Mouse (Mus musculus): Measurements from ENCODE around the gene Tubgcp2.

Tubgcp2 gene

DNA sequence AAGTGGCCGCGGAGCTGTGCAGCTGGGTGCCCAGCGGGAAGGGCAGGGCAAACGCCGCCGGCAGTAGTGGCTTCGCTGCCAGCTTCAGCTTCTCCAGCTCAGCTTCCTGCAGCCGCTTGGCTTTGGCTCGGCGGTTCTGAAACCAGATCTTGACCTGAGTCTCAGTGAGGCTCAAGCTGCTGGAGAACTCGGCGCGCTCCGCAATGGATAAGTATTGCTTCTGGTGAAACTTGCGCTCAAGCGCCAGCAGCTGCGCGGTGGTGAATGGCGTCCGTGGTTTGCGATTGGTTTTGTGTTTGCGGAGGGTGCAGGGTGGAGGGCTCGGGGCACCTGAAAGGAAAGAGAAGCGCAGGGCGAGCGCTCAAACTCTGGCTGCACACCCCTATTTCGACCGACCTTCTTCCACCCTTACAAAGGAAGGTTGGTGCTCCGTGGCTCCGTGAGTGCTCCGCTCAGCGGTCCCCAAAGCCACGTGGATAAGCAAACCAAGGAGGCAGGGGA is 11.4 kb upstream of the Tubgcp2 start:
- 1% methylated on average over 33 of the region's 33 CpGs for WGBS

- WGBS = 89% methylated on average over 4 of the region's 4 CpGs
Measured at GRCm38 (mm10) chr7:140045546-140045945, 9.1 kb upstream of the Tubgcp2 start.

- 68% methylated on average over 3 of the region's 3 CpGs for WGBS
Measured at GRCm38 (mm10) chr7:140042728-140043127, 6.3 kb upstream of the Tubgcp2 start.

GRCm38 (mm10) chr7:140037171-140037555 is 694 bp upstream of the Tubgcp2 start:
- WGBS = 41% methylated on average over 3 of the region's 3 CpGs

DNA sequence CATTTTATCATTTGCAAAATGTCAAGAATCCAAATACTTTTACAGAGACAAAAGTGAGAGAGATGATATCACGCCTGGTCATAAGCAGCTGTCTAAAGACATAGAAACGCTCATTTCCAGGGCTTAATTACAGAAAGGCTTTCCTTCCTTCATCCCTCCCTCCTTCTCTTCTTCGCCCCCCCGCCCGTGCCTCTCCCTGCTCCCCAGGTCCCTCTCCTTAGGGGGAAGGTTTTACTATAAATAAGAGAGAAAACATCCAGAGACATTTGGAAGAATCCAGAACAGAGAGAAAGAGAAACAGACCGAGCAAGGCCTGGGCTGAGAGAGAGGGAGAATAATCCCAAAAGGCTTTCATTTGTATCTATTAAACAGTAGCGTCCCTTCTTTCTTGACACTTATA is 1.0 kb downstream of the Tubgcp2 start:
- 15% methylated on average over 7 of the region's 7 CpGs for WGBS

- 98% methylated on average over 9 of the region's 9 CpGs for WGBS
Measured at GRCm38 (mm10) chr7:140033386-140033785, 3.1 kb downstream of the Tubgcp2 start.

- WGBS = 96% methylated on average over 10 of the region's 10 CpGs
Measured at GRCm38 (mm10) chr7:140032366-140032765, 4.1 kb downstream of the Tubgcp2 start.

GRCm38 (mm10) chr7:140031771-140032170 is 4.7 kb downstream of the Tubgcp2 start:
- 92% methylated on average over 12 of the region's 12 CpGs for WGBS

- 97% methylated on average over 17 of the region's 17 CpGs for WGBS
Measured at GRCm38 (mm10) chr7:140011336-140011735, 25.1 kb downstream of the Tubgcp2 start.

GRCm38 (mm10) chr7:140007781-140008180 is 28.7 kb downstream of the Tubgcp2 start:
- 94% methylated on average over 9 of the region's 9 CpGs for WGBS

DNA sequence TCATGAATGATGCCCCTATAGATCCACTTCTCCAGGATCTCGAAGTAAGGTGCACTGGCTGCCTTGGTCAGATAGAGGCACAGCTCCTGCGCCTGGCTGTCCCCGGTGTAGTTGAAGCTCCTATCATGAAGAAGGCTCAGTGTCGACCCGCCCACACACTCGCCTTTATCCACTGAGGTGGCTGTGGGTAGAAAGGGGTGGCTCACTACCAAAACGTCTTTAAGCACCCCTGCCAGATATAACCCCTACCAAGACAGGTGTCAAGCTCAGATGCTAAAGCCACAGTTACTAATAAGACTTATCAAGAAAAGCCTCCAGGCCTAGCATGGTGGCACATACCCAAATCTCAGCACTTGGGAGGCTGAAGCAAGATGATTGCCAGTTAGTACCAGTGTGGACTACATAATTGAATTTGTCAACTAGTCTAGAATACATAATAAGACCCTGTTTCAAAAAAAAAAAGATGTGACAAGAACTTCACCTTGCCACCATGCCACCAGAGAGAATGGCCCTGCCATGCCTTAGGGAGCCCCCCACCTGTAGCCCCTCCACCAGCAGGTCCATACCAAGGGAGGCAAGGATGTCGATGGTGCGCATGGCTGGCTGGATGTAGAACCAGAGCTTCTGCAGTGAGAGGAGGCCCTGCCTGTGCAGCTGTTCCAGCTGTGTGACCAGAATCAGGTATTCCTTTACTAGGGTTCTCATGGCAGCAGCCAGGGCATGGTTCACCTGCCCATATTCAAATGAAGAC is 29.4 kb downstream of the Tubgcp2 start:
- WGBS = 90% methylated on average over 9 of the region's 9 CpGs

- WGBS = 95% methylated on average over 8 of the region's 8 CpGs
Measured at GRCm38 (mm10) chr7:140004666-140005065, 31.8 kb downstream of the Tubgcp2 start.

DNA sequence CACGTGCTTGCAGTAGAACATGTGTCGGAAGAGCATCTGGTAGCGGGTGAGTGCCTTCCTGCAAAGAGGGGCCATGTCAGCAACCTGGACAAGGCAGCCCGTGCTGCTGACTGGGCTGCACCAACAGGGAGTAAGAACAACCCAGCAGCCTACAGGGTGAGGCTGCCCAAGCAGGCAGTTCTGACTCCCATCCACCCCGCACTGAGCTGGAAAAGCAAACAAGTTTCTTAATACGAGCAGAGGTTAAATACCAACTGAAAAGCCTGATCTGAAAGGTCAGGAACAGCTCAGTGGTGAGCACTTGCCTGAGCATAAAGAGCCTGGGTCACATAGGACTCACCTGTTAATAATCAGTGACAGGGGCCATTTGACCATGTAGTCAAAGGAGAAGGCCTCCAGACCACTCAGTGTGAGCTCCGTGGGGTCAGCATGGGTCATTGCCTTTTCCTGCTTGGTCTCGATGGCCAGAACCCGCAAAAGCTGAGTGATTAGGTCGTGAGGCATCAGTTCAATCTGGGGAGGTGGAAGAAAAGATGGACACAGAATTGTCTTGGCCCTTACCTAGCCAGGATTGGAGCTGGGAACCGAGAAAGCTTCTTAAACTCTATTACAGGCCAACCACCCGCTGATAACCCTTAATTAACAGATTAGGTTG is 35.3 kb downstream of the Tubgcp2 start:
- WGBS = 73% methylated on average over 12 of the region's 12 CpGs

DNA sequence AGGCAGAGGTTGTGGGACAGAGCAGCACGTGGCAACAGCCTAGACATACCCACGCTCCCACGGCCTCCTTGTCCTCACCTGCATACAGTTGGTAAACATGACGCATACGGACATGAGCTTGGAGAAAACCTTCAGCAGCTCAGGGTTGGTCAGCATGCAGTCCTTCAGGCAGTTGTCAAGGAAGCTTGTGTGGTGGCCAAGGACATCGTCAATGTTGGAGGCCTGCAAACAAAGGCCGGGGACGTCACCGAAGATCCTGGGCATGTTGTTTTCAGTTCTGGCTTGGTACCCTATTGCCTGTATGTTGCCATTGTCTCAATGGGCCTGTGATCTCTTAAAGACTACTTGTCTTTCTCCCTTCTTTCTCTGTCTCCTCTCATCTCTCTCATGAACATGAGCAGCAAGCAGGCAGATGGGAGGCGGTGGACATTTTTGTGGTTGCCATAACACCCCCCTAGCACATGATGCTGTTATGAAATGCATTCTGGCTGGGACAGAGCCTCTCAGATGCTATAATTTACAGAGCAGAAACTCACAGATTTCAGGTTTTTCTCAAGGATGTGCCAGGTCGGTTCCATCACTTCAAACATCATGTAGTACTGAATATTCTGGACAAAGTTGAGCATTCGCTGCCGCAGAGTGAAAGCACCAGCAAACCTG is 37.6 kb downstream of the Tubgcp2 start:
- WGBS = 63% methylated on average over 13 of the region's 13 CpGs

DNA sequence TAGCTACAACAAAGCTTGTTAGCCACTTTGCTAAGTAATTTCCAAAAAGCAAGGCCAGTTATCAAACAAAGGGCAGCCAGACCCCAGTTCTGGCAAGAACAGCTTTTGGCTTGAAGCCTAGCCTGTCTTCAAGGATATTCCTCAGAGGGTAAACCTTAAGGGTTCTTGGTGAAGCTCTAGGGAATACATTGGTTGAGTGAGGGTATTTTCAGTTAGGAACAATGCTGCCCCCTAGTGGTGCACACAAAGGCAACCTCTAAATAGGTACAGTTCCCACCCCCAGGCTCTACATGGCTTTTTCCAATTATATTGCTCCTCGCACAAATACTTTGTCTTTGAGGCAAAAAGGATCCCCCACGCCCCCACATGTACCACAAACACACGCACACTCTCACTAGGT is 41.8 kb downstream of the Tubgcp2 start:
- WGBS = 34% methylated on average over 3 of the region's 3 CpGs

- WGBS = 84% methylated on average over 4 of the region's 4 CpGs
Measured at GRCm38 (mm10) chr7:139994202-139994601, 42.3 kb downstream of the Tubgcp2 start.

- 92% methylated on average over 6 of the region's 6 CpGs for WGBS
Measured at GRCm38 (mm10) chr7:139993532-139993931, 42.9 kb downstream of the Tubgcp2 start.

- WGBS = 44% methylated on average over 7 of the region's 7 CpGs
Measured at GRCm38 (mm10) chr7:139992406-139992805, 44.1 kb downstream of the Tubgcp2 start, which contains the start of gene Adam8. Gene Adam8, minus strand, starts transcription at chr7:139992562.

GRCm38 (mm10) chr7:139990864-139991394 is 45.5 kb downstream of the Tubgcp2 start:
- 79% methylated on average over 8 of the region's 8 CpGs for WGBS

DNA sequence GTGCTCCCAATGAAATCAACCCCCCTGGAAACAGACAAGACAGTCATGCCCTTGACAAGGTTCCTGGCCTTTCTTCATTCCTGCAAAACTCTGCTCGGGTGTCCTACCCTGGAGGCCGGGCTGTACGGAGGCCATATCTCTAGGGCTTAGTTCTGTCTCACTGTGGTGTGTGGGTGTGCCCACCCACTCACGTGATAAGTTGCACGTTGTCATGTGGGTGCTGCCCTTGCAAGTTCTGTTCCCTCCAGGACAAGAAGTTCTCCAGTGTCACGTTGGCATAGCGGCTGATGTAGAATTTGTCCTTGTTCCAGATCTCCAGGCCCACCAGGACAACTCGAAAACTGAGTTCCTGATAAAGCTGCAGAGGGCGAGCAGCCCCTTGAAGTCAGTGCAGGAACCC is 48.2 kb downstream of the Tubgcp2 start:
- WGBS = 79% methylated on average over 9 of the region's 9 CpGs

GRCm38 (mm10) chr7:139984505-139984904 is 52.0 kb downstream of the Tubgcp2 start:
- WGBS = 90% methylated on average over 11 of the region's 11 CpGs

GRCm38 (mm10) chr7:139982058-139982457 is 54.4 kb downstream of the Tubgcp2 start:
- WGBS = 83% methylated on average over 11 of the region's 11 CpGs
